Mouse (Mus musculus) liver, postnatal 0 days (tissue): Measurements from ENCODE around the gene Pin1rt1. TPM values are rescaled to one million over a fixed set of nuclear protein-coding genes. Genes with fewer than 3 reads are reported as not detected.
A peak's percentile ranks its signal among the peaks of the same experiment; 100 is the strongest.

Experiments used
- ATAC-seq: fragments of 200-750 bp; cut with Nextera tagmentation; 2 replicates; pipeline ENCODE4 v1.8.0; 2017; ENCODE audit warnings: mild to moderate bottlenecking, moderate library complexity
- DNase-seq: peaks from one replicate; pipeline ENCODE4 v3.0.0-alpha.2; 2016
- H3K27ac ChIP-seq: fragments of 300-500 bp; sonication (generic); 2 replicates; pipeline ENCODE4 v1.5.1; 2014; ENCODE audit warnings: antibody characterized with exemption, moderate library complexity, mild to moderate bottlenecking, low read depth
- H3K27me3 ChIP-seq: fragments of 300-500 bp; sonication (generic); 2 replicates; pipeline ENCODE4 v1.6.1; 2014; ENCODE audit warnings: low read length, control low read depth, mixed read lengths; ENCODE audit not compliant: insufficient read depth
- H3K36me3 ChIP-seq: fragments of 300-500 bp; sonication (generic); replicated peaks from 2 replicates; pipeline ENCODE4 v1.6.1; 2014; ENCODE audit warnings: mild to moderate bottlenecking, control low read depth, low read length, moderate library complexity, mixed read lengths; ENCODE audit not compliant: insufficient read depth
- H3K4me1 ChIP-seq: fragments of 300-500 bp; sonication (generic); 2 replicates; pipeline ENCODE4 v1.6.1; 2014; ENCODE audit warnings: antibody characterized with exemption, mild to moderate bottlenecking, control low read depth; ENCODE audit not compliant: insufficient read depth
- H3K4me2 ChIP-seq: fragments of 300-500 bp; sonication (generic); 2 replicates; pipeline ENCODE4 v1.6.1; 2014; ENCODE audit warnings: low read depth, mild to moderate bottlenecking, low read length, moderate library complexity, mixed read lengths
- H3K4me3 ChIP-seq: fragments of 300-500 bp; sonication (generic); 2 replicates; pipeline ENCODE4 v1.5.1; 2014; ENCODE audit warnings: low read depth, low read length
- H3K9ac ChIP-seq: fragments of 300-500 bp; sonication (generic); replicated peaks from 2 replicates; pipeline ENCODE4 v1.6.1; 2014; ENCODE audit warnings: mild to moderate bottlenecking, moderate library complexity
- H3K9me3 ChIP-seq: fragments of 300-500 bp; sonication (generic); 2 replicates; pipeline ENCODE4 v1.6.1; 2016; ENCODE audit warnings: mild to moderate bottlenecking, control low read depth, low read length, mixed read lengths
- CTCF ChIP-seq: sonication (generic); IDR thresholded peaks from 2 replicates; pipeline ENCODE4 v1.5.1; 2016; ENCODE audit warnings: antibody characterized with exemption, low read depth
- EP300 ChIP-seq: IDR thresholded peaks from 2 replicates; pipeline ENCODE4 v1.6.1; 2016; ENCODE audit warnings: antibody characterized with exemption, low read depth, mild to moderate bottlenecking
- WGBS: fragments of 180-500 bp; shearing (Covaris S2); extraction: QIAGEN DNeasy Blood & Tissue Kit; methylation state at CpG from one replicate; pipeline ENCODE4 v1.1.7; 2014; ENCODE audit not compliant: insufficient replicate concordance; 5-methylcytosine and 5-hydroxymethylcytosine counted together
- polyA plus RNA-seq: library from polyadenylated mRNA; unstranded; fragments of >200 nt; fragmentation: Nextera tagmentation; extraction: Ambion mirVana; gene quantifications from 2 replicates; pipeline ENCODE4 v1.2.1, GENCODE M21; 2015

The Pin1rt1 gene
- polyA plus RNA-seq: not detected in 2 replicates

DNA sequence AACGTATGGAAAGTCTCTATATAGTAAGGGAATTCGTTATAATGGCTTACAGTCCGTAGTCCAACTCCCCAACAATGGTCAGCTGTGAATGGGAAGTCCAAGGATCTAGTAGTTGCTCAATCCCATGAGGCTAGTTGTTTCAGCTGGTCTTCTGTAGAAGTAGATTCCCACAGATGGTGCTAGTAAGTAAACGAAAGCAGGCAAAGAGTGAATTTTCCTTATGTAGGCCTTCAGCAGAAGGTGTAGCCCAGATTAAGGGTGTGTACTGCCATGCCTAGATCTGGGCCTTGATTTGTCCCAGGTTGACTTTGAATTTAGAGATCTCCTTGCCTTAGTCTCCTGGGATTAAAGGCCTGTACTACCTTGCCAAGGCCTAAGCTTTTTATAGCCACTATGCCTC is at the start of gene Pin1rt1:
Pin1rt1 (minus strand) TSS at position 101 of the 400 bp plus-strand sequence.
- WGBS: 68% methylated on average over 4 of the region's 4 CpGs
- TF ChIP-seq CTCF: no peak
- no peak for TF ChIP-seq EP300
- Histone ChIP-seq H3K4me3 (no peak within 1 kb of the TSS), H3K4me2 (no peak within 1 kb of the TSS), H3K9me3 (no peaks in the 10 kb centered on the region), H3K27ac (no peak within 1 kb of the TSS), H3K36me3 (no peaks in the 10 kb centered on the region), H3K4me1 (peaks cover under 1% of the 10 kb centered on the region; the same call in 1 of the 2 replicates), H3K27me3 (no peaks in the 10 kb centered on the region), H3K9ac (no peak within 1 kb of the TSS)
- DNase-seq (no peak), ATAC-seq (no peak)

- no peak overlapping the region for H3K9ac ChIP-seq
- H3K27ac ChIP-seq: no peak overlapping the region
- H3K4me1 ChIP-seq: no peaks in the 10 kb centered on the region
- TF ChIP-seq EP300 (no peak), CTCF (no peak)
- no peak for DNase-seq
- H3K9me3 ChIP-seq: no peaks in the 10 kb centered on the region
- 0 out of 2 replicates have a peak, but pooled peaks cover 3% of the 10 kb centered on the region for H3K36me3 ChIP-seq
- 84% methylated on average over 4 of the region's 4 CpGs for WGBS
- H3K4me2 ChIP-seq: no peak overlapping the region
- no peaks in the 10 kb centered on the region for H3K27me3 ChIP-seq
- ATAC-seq: no peak
- H3K4me3 ChIP-seq: no peak overlapping the region
Observed at GRCm38 (mm10) chr2:104764018-104764417, 47.8 kb upstream of the Pin1rt1 start.

- no peaks in the 10 kb centered on the region for H3K4me1 ChIP-seq
- WGBS: 58% methylated on average over 8 of the region's 8 CpGs
- ATAC-seq: no peak
Observed at GRCm38 (mm10) chr2:104763134-104763703, 47.0 kb upstream of the Pin1rt1 start.

DNA sequence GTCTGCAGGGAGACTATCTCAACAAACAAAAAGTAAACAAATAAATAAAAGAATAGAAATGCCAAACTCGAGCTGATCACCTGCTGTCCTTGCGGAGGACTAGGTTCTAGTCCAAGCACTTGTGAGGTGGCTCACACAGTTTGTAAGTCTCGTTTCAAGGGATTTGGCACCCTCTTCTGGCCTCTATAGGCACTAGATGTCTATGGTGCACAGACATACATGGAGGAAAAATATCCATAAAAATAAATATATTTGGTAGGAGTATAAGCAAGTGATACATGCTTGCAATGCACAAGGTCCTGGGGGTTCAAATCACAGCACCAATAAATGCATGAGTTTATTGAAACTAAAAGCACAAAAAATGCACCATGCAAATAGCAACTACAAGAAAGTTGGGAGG is 34.4 kb upstream of the Pin1rt1 start:
- Histone ChIP-seq H3K27ac (no peak overlapping the region), H3K9ac (no peak overlapping the region), H3K4me2 (no peak overlapping the region), H3K4me1 (no peaks in the 10 kb centered on the region), H3K27me3 (no peaks in the 10 kb centered on the region), H3K4me3 (no peak overlapping the region), H3K9me3 (no peaks in the 10 kb centered on the region), H3K36me3 (no peaks in the 10 kb centered on the region)
- no peak for DNase-seq
- WGBS: 45% methylated on average over 3 of the region's 3 CpGs
- ATAC-seq: no peak
- TF ChIP-seq CTCF (peak; percentile 57), EP300 (no peak)

More at GRCm38 (mm10) chr2:104763134-104763703, 47.0 kb upstream of the Pin1rt1 start:
- TF ChIP-seq CTCF: no peak
- TF ChIP-seq EP300: no peak
- H3K9ac ChIP-seq: no peak overlapping the region
- H3K4me2 ChIP-seq: no peak overlapping the region
- H3K27ac ChIP-seq: no peak overlapping the region
- H3K4me3 ChIP-seq: no peak overlapping the region
- H3K27me3 ChIP-seq: no peaks in the 10 kb centered on the region
- DNase-seq: no peak
- peaks cover 3% of the 10 kb centered on the region; the same call in 1 of the 2 replicates for H3K36me3 ChIP-seq
- H3K9me3 ChIP-seq: no peaks in the 10 kb centered on the region

- no peak for ATAC-seq
- TF ChIP-seq EP300 (no peak), CTCF (no peak)
Observed at GRCm38 (mm10) chr2:104748652-104749183, 32.5 kb upstream of the Pin1rt1 start.

GRCm38 (mm10) chr2:104746251-104746650 is 30.1 kb upstream of the Pin1rt1 start:
- H3K9ac ChIP-seq: no peak overlapping the region
- H3K36me3 ChIP-seq: no peaks in the 10 kb centered on the region
- DNase-seq (peak; percentile 29), ATAC-seq (no peak)
- no peak for TF ChIP-seq EP300
- no peak for TF ChIP-seq CTCF
- WGBS: 56% methylated on average over 8 of the region's 8 CpGs
- H3K27me3 ChIP-seq: peaks cover 6% of the 10 kb centered on the region; the same call in 1 of the 2 replicates
- no peak overlapping the region for H3K4me2 ChIP-seq
- H3K9me3 ChIP-seq: no peaks in the 10 kb centered on the region
- H3K4me1 ChIP-seq: no peaks in the 10 kb centered on the region
- no peak overlapping the region for H3K27ac ChIP-seq
- no peak overlapping the region for H3K4me3 ChIP-seq

More at GRCm38 (mm10) chr2:104748652-104749183, 32.5 kb upstream of the Pin1rt1 start:
- Histone ChIP-seq H3K9me3 (no peaks in the 10 kb centered on the region), H3K27me3 (no peaks in the 10 kb centered on the region), H3K36me3 (no peaks in the 10 kb centered on the region), H3K4me3 (no peak overlapping the region), H3K4me2 (no peak overlapping the region), H3K27ac (no peak overlapping the region), H3K4me1 (no peaks in the 10 kb centered on the region), H3K9ac (no peak overlapping the region)
- 50% methylated on average over 5 of the region's 5 CpGs for WGBS
- DNase-seq: no peak
